Mouse (Mus musculus) kidney, adult 2 months (tissue): ENCODE results near the gene Bpgm.

Experiments
- CTCF ChIP-seq: fragments of 200-500 bp; conservative IDR thresholded peaks from 2 replicates; pipeline ENCODE4 v1.5.1; 2011; ENCODE audit warnings: low read depth, mild to moderate bottlenecking, control low read depth, low read length, moderate library complexity, mixed read lengths; ENCODE audit not compliant: insufficient read depth, insufficient read length
- POLR2A ChIP-seq: fragments of 200-500 bp; IDR thresholded peaks from one replicate; pipeline ENCODE4 v1.6.1; 2011; ENCODE audit warnings: low read depth, low read length, control low read depth

DNA sequence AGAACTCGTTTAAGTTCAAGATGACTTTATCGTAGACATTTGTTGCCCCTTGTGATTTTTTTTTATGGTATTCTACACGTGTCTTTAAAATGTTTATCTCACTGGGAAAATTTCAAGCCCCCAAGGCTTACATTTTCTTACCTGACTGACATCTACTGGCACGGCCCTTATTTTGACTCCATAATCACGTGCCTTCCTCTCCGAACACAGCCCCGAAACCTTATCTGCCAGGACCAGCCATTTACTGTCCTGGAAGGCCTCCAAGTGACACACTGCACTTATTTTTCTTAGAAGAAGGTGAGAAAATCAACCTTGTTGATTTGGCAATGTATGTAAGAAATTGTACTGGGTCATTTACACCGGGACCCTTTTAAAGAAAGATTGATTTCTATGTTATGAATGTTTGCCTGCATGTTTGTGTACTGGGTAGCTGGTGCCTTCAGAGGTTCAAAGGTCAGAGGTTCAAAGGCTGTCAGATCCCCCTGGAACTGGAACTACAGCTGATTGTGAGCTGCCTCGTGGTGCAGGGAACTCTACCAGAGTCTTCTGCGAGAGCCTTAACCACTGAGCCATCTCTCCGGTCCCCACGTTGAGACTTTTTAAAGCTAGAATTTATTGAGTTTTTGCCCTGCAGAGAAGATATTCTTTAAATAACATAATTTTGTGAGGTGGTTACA lies 4.4 kb upstream of the Bpgm start:
- TF ChIP-seq POLR2A (no peak), CTCF (no peak)
